Mouse (Mus musculus) hindbrain, embryonic 14.5 days (tissue): Measurements from ENCODE around the gene Mroh2b. TPM values are rescaled to one million over a fixed set of nuclear protein-coding genes. Genes with fewer than 3 reads are reported as not detected.

Experiments
- polyA plus RNA-seq: library from polyadenylated mRNA; unstranded; fragments of >200 nt; fragmentation: Nextera tagmentation; extraction: Ambion mirVana; gene quantifications from 2 replicates; pipeline ENCODE4 v1.2.1, GENCODE M21; 2014

Gene Mroh2b
- polyA plus RNA-seq, 1 experiment from 2014 or later = not detected

Other genes with a start within 250 kb of the Mroh2b start
- gene C6, start 171.6 kb upstream of the Mroh2b start, polyA plus RNA-seq = not detected in 2 replicates
- gene C7, start 165.0 kb downstream of the Mroh2b start, polyA plus RNA-seq = 0.08 and 0.09 TPM in 2 replicates
- gene Card6, start 209.8 kb downstream of the Mroh2b start, polyA plus RNA-seq = 0.79 and 0.81 TPM in 2 replicates
- 357 and 463 TPM in 2 replicates for gene Rpl37, start 217.9 kb downstream of the Mroh2b start, polyA plus RNA-seq
- 18.2 and 18.5 TPM in 2 replicates for gene Prkaa1, start 245.1 kb downstream of the Mroh2b start, polyA plus RNA-seq